Mouse (Mus musculus) cerebellum, adult 18-20 months (tissue): ENCODE results near the gene Josd1.

Source experiments
- DNase-seq, 2 experiments: peaks; one replicate each; pipeline ENCODE4 v3.0.0; 2021

The Josd1 gene

GRCm38 (mm10) chr15:79687646-79688267 lies at the start of gene Josd1:
TSS of gene Josd1 (minus strand) at chr15:79687919.
- DNase-seq: peak; percentile 96 to 100

- no peak for DNase-seq
Observed at GRCm38 (mm10) chr15:79734311-79734710, 46.6 kb upstream of the Josd1 start.

- no peak for DNase-seq
Observed at GRCm38 (mm10) chr15:79733640-79734039, 45.9 kb upstream of the Josd1 start.

GRCm38 (mm10) chr15:79733192-79733591 lies 45.5 kb upstream of the Josd1 start:
- DNase-seq: no peak

GRCm38 (mm10) chr15:79731554-79731953 lies 43.8 kb upstream of the Josd1 start:
- no peak for DNase-seq

- DNase-seq: no peak
Observed at GRCm38 (mm10) chr15:79728731-79729388, 41.1 kb upstream of the Josd1 start.

- DNase-seq: peak; percentile 39 to 50
Observed at GRCm38 (mm10) chr15:79728311-79728710, 40.6 kb upstream of the Josd1 start.

GRCm38 (mm10) chr15:79727840-79728239 lies 40.1 kb upstream of the Josd1 start:
- DNase-seq: no peak

- DNase-seq: no peak
Observed at GRCm38 (mm10) chr15:79725190-79725789, 37.6 kb upstream of the Josd1 start.

- DNase-seq: peak; percentile 47 to 60
Observed at GRCm38 (mm10) chr15:79723439-79723838, 35.7 kb upstream of the Josd1 start.

- DNase-seq: no peak
Observed at GRCm38 (mm10) chr15:79720796-79721195, 33.1 kb upstream of the Josd1 start.

GRCm38 (mm10) chr15:79720267-79720666 lies 32.5 kb upstream of the Josd1 start:
- DNase-seq: no peak

- DNase-seq: peak; percentile 72 to 74
Observed at GRCm38 (mm10) chr15:79716710-79717109, 29.0 kb upstream of the Josd1 start.

- peak; percentile 62 to 73 for DNase-seq
Observed at GRCm38 (mm10) chr15:79715646-79716045, 27.9 kb upstream of the Josd1 start.

GRCm38 (mm10) chr15:79708229-79708822 lies 20.6 kb upstream of the Josd1 start:
- no peak for DNase-seq

GRCm38 (mm10) chr15:79706603-79707214 lies 19.0 kb upstream of the Josd1 start:
- DNase-seq: peak; percentile 46 to 47

- no peak for DNase-seq
Observed at GRCm38 (mm10) chr15:79697558-79698187, 10.0 kb upstream of the Josd1 start.

GRCm38 (mm10) chr15:79697011-79697410 lies 9.3 kb upstream of the Josd1 start:
- DNase-seq: peak; percentile 59 to 75

- no peak for DNase-seq
Observed at GRCm38 (mm10) chr15:79696508-79696907, 8.8 kb upstream of the Josd1 start.

GRCm38 (mm10) chr15:79695516-79695915 lies 7.8 kb upstream of the Josd1 start:
- no peak for DNase-seq

GRCm38 (mm10) chr15:79694512-79694911 lies 6.8 kb upstream of the Josd1 start:
- DNase-seq: no peak

- no peak for DNase-seq
Observed at GRCm38 (mm10) chr15:79693740-79694139, 6.0 kb upstream of the Josd1 start.

- DNase-seq: no peak
Observed at GRCm38 (mm10) chr15:79692334-79692733, 4.6 kb upstream of the Josd1 start.
